Mouse (Mus musculus) stomach, postnatal 0 days (tissue): ENCODE results near the gene Usp3.

Source experiments
- CTCF ChIP-seq: IDR thresholded peaks from 2 replicates; pipeline ENCODE4 v1.5.1; 2016; ENCODE audit warnings: antibody characterized with exemption, low read depth, mild to moderate bottlenecking, moderate library complexity
- EP300 ChIP-seq: optimal IDR thresholded peaks from 2 replicates; pipeline ENCODE3; 2016; ENCODE audit warnings: antibody characterized with exemption

DNA sequence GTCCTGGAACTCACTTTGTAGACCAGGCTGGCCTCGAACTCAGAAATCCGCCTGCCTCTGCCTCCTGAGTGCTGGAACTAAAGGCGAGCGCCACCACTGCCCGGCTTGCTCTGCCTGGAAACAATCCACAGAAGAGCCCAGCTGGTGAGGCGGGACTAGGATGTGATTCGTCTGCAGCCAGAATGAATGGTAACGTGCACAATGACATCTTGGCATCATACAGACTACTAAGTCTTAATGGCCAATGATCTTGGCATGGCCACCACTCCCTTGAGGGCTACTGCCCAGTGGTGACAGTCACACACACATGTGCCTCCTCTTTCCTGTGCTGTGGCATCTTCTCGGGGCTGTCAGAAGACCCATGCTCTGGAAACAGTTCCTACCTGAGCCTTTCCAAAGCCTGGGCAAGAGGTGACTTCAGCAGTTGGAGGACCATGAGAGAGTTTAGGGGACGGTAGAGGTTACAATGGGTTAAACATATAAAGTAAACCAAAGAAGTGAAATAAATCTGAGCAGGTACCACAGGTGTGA, 77.2 kb downstream of the Usp3 start:
- no peak for TF ChIP-seq CTCF
- no peak for TF ChIP-seq EP300
